24 mouse cellular contexts compared by ENCODE assay signal in the genomic region with DNA sequence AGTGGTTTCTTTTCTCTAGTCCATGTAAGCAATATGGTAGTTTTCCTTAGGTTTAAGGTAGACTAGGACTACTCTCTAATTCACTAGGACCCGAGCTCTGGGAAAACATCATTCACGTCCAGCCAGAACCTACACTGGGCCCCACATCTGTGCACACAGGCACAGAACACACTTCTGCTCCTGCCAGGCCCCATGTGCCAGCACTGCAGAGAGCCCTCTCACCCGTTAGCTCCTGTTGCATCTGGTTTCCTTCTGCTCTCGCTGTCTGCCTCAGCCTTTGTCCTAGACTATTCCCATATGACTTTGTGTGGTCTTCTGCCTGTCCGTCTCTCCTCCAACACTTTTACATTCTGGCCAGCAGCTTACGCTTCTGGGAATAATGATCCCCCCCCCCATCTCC. TPM values are rescaled to one million over a fixed set of nuclear protein-coding genes. Genes with fewer than 3 reads are reported as not detected.
A peak's percentile ranks its signal among the peaks of the same experiment; 100 is the strongest.
DNase-seq lines count a peak whose midpoint lies in the region; ATAC-seq and TF ChIP-seq lines count a peak whose summit lies in the region.
"Had no signal": no experiment of that assay in that cellular context is flagged by ENCODE, and none has a peak within 500 bp of the region (broad histone marks: within the 10 kb centered on the region; RNA-seq: fewer than 3 reads in every experiment).

No protein-coding gene starts in this region.

- no peaks in the 10 kb centered on the region for H3K36me3 ChIP-seq in limb, embryonic 12.5 days
- no peaks in the 10 kb centered on the region for H3K36me3 ChIP-seq in limb, embryonic 10.5 days
- no peaks in the 10 kb centered on the region for H3K36me3 ChIP-seq in embryonic facial prominence, embryonic 13.5 days
- H3K36me3 ChIP-seq in limb, embryonic 14.5 days (ENCODE audit: control insufficient read depth, insufficient read depth, low read length): no peaks in the 10 kb centered on the region
- no peaks in the 10 kb centered on the region for H3K36me3 ChIP-seq in liver, embryonic 11.5 days (ENCODE audit: control insufficient read depth, insufficient read depth, low read length)
- no peaks in the 10 kb centered on the region for H3K36me3 ChIP-seq in hindbrain, embryonic 11.5 days (ENCODE audit: control insufficient read depth, insufficient read depth, low read length)
- H3K36me3 ChIP-seq: forebrain, embryonic 10.5 days; heart, embryonic 10.5 days; heart, embryonic 13.5 days; hindbrain, embryonic 12.5 days; hindbrain, embryonic 15.5 days had no signal

- no peak for TF ChIP-seq POLR2A in limb, embryonic 14.5 days (IDR thresholded peaks at IDR 0.05; ENCODE audit: borderline replicate concordance, extremely low read depth, insufficient read depth, insufficient read length)

- no peaks in the 10 kb centered on the region; the same call in 1 of the 2 replicates for H3K4me1 ChIP-seq in limb, embryonic 12.5 days (replicated peaks)
- no peaks in the 10 kb centered on the region for H3K4me1 ChIP-seq in limb, embryonic 10.5 days
- peaks cover 11% of the 10 kb centered on the region for H3K4me1 ChIP-seq in embryonic facial prominence, embryonic 13.5 days
- peaks cover 7% of the 10 kb centered on the region for H3K4me1 ChIP-seq in limb, embryonic 14.5 days (ENCODE audit: control insufficient read depth, insufficient read depth, low read length)
- peaks cover 4% of the 10 kb centered on the region; the same call in 1 of the 2 replicates for H3K4me1 ChIP-seq in liver, embryonic 11.5 days (replicated peaks; ENCODE audit: control insufficient read depth, insufficient read depth, low read length)
- no peaks in the 10 kb centered on the region for H3K4me1 ChIP-seq in hindbrain, embryonic 11.5 days (replicated peaks; ENCODE audit: control insufficient read depth, insufficient read depth, low read length)
- H3K4me1 ChIP-seq: forebrain, embryonic 10.5 days; hindbrain, embryonic 12.5 days; hindbrain, embryonic 15.5 days had no signal

- no peak overlapping the region for H3K4me2 ChIP-seq in limb, embryonic 12.5 days
- no peak overlapping the region for H3K4me2 ChIP-seq in embryonic facial prominence, embryonic 13.5 days
- H3K4me2 ChIP-seq in limb, embryonic 14.5 days (replicated peaks; ENCODE audit: low read depth, low read length, severe bottlenecking): no peak overlapping the region
- H3K4me2 ChIP-seq in liver, embryonic 11.5 days: no peak overlapping the region
- no peak overlapping the region for H3K4me2 ChIP-seq in hindbrain, embryonic 11.5 days (replicated peaks; ENCODE audit: low read depth, low read length)
- H3K4me2 ChIP-seq: heart, embryonic 13.5 days; hindbrain, embryonic 12.5 days; hindbrain, embryonic 15.5 days had no signal

- no peaks in the 10 kb centered on the region for H3K27me3 ChIP-seq in limb, embryonic 12.5 days
- H3K27me3 ChIP-seq in limb, embryonic 10.5 days (ENCODE audit: low read depth, poor library complexity, severe bottlenecking): no peaks in the 10 kb centered on the region
- H3K27me3 ChIP-seq in embryonic facial prominence, embryonic 13.5 days: no peaks in the 10 kb centered on the region
- no peaks in the 10 kb centered on the region for H3K27me3 ChIP-seq in limb, embryonic 14.5 days (ENCODE audit: control insufficient read depth, insufficient read depth, low read length)
- no peaks in the 10 kb centered on the region for H3K27me3 ChIP-seq in liver, embryonic 11.5 days (replicated peaks; ENCODE audit: control insufficient read depth, insufficient read depth, low read length)
- H3K27me3 ChIP-seq in hindbrain, embryonic 11.5 days (ENCODE audit: control insufficient read depth, insufficient read depth, low read length): no peaks in the 10 kb centered on the region
- H3K27me3 ChIP-seq: heart, embryonic 13.5 days; hindbrain, embryonic 12.5 days; hindbrain, embryonic 15.5 days had no signal

- DNase-seq in limb, embryonic 10.5 days (ENCODE audit: low spot score): no peak
- peak; percentile 6 for DNase-seq in limb, embryonic 14.5 days (ENCODE audit: low spot score)
- DNase-seq in liver, embryonic 11.5 days (ENCODE audit: low spot score): no peak
- no peak for DNase-seq in hindbrain, embryonic 11.5 days (ENCODE audit: low spot score)
- DNase-seq: adrenal gland, postnatal 10 days; adrenal gland, postnatal 36 days; cerebellum, adult 18-20 months; cerebellum, adult 9-10 months; cerebellum, postnatal 14 days; gastrocnemius, postnatal 25 days; heart, adult 18-20 months; heart, postnatal 14 days; heart, postnatal 4 days had no signal

- peak overlapping the region; percentile 64; the same call in 1 of the 2 replicates for H3K27ac ChIP-seq in limb, embryonic 12.5 days
- no peak overlapping the region; the same call in 1 of the 2 replicates for H3K27ac ChIP-seq in limb, embryonic 10.5 days
- H3K27ac ChIP-seq in embryonic facial prominence, embryonic 13.5 days: 0 out of 2 replicates have a peak overlapping the region, but pooled peaks have one; percentile 13
- H3K27ac ChIP-seq in limb, embryonic 14.5 days (replicated peaks; ENCODE audit: low read depth, low read length): no peak overlapping the region; the same call in 1 of the 2 replicates
- no peak overlapping the region for H3K27ac ChIP-seq in liver, embryonic 11.5 days (ENCODE audit: low read depth, low read length)
- no peak overlapping the region for H3K27ac ChIP-seq in hindbrain, embryonic 11.5 days (ENCODE audit: low read depth, low read length)
- H3K27ac ChIP-seq: forebrain, embryonic 10.5 days; heart, embryonic 10.5 days; heart, embryonic 13.5 days; hindbrain, embryonic 12.5 days; hindbrain, embryonic 15.5 days had no signal

- no peak for ATAC-seq in limb, embryonic 12.5 days (ENCODE audit: insufficient number of reproducible peaks, insufficient read depth, low FRiP score, low TSS enrichment, low read depth)
- no peak for ATAC-seq in embryonic facial prominence, embryonic 13.5 days (ENCODE audit: insufficient number of reproducible peaks, insufficient read depth, low FRiP score, low TSS enrichment, low read depth)
- ATAC-seq in limb, embryonic 14.5 days (ENCODE audit: low FRiP score, low read depth): no peak
- no peak for ATAC-seq in liver, embryonic 11.5 days (replicated peaks; ENCODE audit: low FRiP score)
- ATAC-seq in hindbrain, embryonic 11.5 days (ENCODE audit: low FRiP score): no peak
- ATAC-seq: activated CD4-positive, CD25-positive, alpha-beta regulatory T cell, adult 4 months; CD4-positive, CD25-positive, alpha-beta regulatory T cell, adult 4 months; forebrain, embryonic 14.5 days; intestine, postnatal 0 days had no signal

- no peak overlapping the region for H3K4me3 ChIP-seq in limb, embryonic 12.5 days (replicated peaks)
- no peak overlapping the region for H3K4me3 ChIP-seq in limb, embryonic 10.5 days
- no peak overlapping the region for H3K4me3 ChIP-seq in embryonic facial prominence, embryonic 13.5 days
- no peak overlapping the region for H3K4me3 ChIP-seq in limb, embryonic 14.5 days (replicated peaks; ENCODE audit: low read length)
- no peak overlapping the region for H3K4me3 ChIP-seq in liver, embryonic 11.5 days (ENCODE audit: low read depth, low read length)
- H3K4me3 ChIP-seq in hindbrain, embryonic 11.5 days (ENCODE audit: low read depth, low read length): no peak overlapping the region
- H3K4me3 ChIP-seq: forebrain, embryonic 10.5 days; heart, embryonic 10.5 days; heart, embryonic 13.5 days; hindbrain, embryonic 12.5 days; hindbrain, embryonic 15.5 days had no signal

- no peaks in the 10 kb centered on the region for H3K9me3 ChIP-seq in limb, embryonic 12.5 days
- no peaks in the 10 kb centered on the region for H3K9me3 ChIP-seq in limb, embryonic 10.5 days (replicated peaks)
- no peaks in the 10 kb centered on the region; the same call in 1 of the 2 replicates for H3K9me3 ChIP-seq in embryonic facial prominence, embryonic 13.5 days
- H3K9me3 ChIP-seq in limb, embryonic 14.5 days (ENCODE audit: control insufficient read depth, low read length): no peaks in the 10 kb centered on the region
- H3K9me3 ChIP-seq in liver, embryonic 11.5 days (ENCODE audit: control insufficient read depth, low read length): no peaks in the 10 kb centered on the region
- H3K9me3 ChIP-seq in hindbrain, embryonic 11.5 days (ENCODE audit: control insufficient read depth, low read length): no peaks in the 10 kb centered on the region
- H3K9me3 ChIP-seq: forebrain, embryonic 10.5 days; heart, embryonic 10.5 days; heart, embryonic 13.5 days; hindbrain, embryonic 12.5 days; hindbrain, embryonic 15.5 days had no signal

- H3K9ac ChIP-seq in limb, embryonic 12.5 days (replicated peaks): no peak overlapping the region
- no peak overlapping the region for H3K9ac ChIP-seq in embryonic facial prominence, embryonic 13.5 days
- no peak overlapping the region for H3K9ac ChIP-seq in limb, embryonic 14.5 days (ENCODE audit: low read depth, low read length, severe bottlenecking)
- no peak overlapping the region for H3K9ac ChIP-seq in liver, embryonic 11.5 days (ENCODE audit: low read depth, low read length)
- H3K9ac ChIP-seq in hindbrain, embryonic 11.5 days (ENCODE audit: low read depth, low read length): no peak overlapping the region
- H3K9ac ChIP-seq: heart, embryonic 13.5 days; hindbrain, embryonic 12.5 days; hindbrain, embryonic 15.5 days had no signal

- 65% methylated on average over 6 of the region's 6 CpGs for WGBS in limb, embryonic 12.5 days
- 76% methylated on average over 6 of the region's 6 CpGs for WGBS in limb, embryonic 10.5 days
- 50% methylated on average over 6 of the region's 6 CpGs for WGBS in embryonic facial prominence, embryonic 13.5 days
- 50% methylated on average over 6 of the region's 6 CpGs for WGBS in limb, embryonic 14.5 days
- 78% methylated on average over 6 of the region's 6 CpGs for WGBS in liver, embryonic 11.5 days
- WGBS in hindbrain, embryonic 11.5 days: 85% methylated on average over 6 of the region's 6 CpGs

RNA-seq across cellular contexts. Expression of gene 4933430I17Rik, which starts 8.6 kb away (rescaled TPM):
- polyA plus RNA-seq in limb, embryonic 12.5 days (2016; fragmentation: Nextera tagmentation; extraction: Ambion mirVana): 0.73 and 0.93 TPM in 2 replicates
- polyA plus RNA-seq in limb, embryonic 10.5 days (2016; fragmentation: Nextera tagmentation; extraction: Ambion mirVana): 0.86 and 1.7 TPM in 2 replicates
- 0.39 and 0.49 TPM in 2 replicates for polyA plus RNA-seq in embryonic facial prominence, embryonic 13.5 days (2015; fragmentation: Nextera tagmentation; extraction: Ambion mirVana)
- 0.35 and 0.51 TPM in 2 replicates for polyA plus RNA-seq in limb, embryonic 14.5 days (2012; rRNA removed)
- 0.14 and 0.54 TPM in 2 replicates for polyA plus RNA-seq in limb, embryonic 14.5 days (2014; fragmentation: Nextera tagmentation; extraction: Ambion mirVana)
- polyA plus RNA-seq in liver, embryonic 11.5 days (2014; fragmentation: Nextera tagmentation; extraction: Ambion mirVana): 0.36 and 0.49 TPM in 2 replicates
- polyA plus RNA-seq in hindbrain, embryonic 11.5 days (2014; fragmentation: Nextera tagmentation; extraction: Ambion mirVana): 0.91 and 1.8 TPM in 2 replicates
- polyA plus RNA-seq: CD4-positive, CD25-positive, alpha-beta regulatory T cell, adult 4 months had no signal

RNA-seq across cellular contexts. Expression of gene Pole3, which starts 8.9 kb away (rescaled TPM):
- 95.3 and 96.9 TPM in 2 replicates for polyA plus RNA-seq in limb, embryonic 12.5 days (2016; fragmentation: Nextera tagmentation; extraction: Ambion mirVana)
- 113 and 116 TPM in 2 replicates for polyA plus RNA-seq in limb, embryonic 10.5 days (2016; fragmentation: Nextera tagmentation; extraction: Ambion mirVana)
- polyA plus RNA-seq in embryonic facial prominence, embryonic 13.5 days (2015; fragmentation: Nextera tagmentation; extraction: Ambion mirVana): 94.5 and 99.0 TPM in 2 replicates
- 39.8 and 51.4 TPM in 2 replicates for polyA plus RNA-seq in limb, embryonic 14.5 days (2012; rRNA removed)
- polyA plus RNA-seq in limb, embryonic 14.5 days (2014; fragmentation: Nextera tagmentation; extraction: Ambion mirVana): 77.9 and 80.2 TPM in 2 replicates
- 102 and 106 TPM in 2 replicates for polyA plus RNA-seq in liver, embryonic 11.5 days (2014; fragmentation: Nextera tagmentation; extraction: Ambion mirVana)
- polyA plus RNA-seq in hindbrain, embryonic 11.5 days (2014; fragmentation: Nextera tagmentation; extraction: Ambion mirVana): 116 and 117 TPM in 2 replicates

RNA-seq across cellular contexts. Expression of gene Alad, which starts 14.0 kb away (rescaled TPM):
- 75.9 and 80.4 TPM in 2 replicates for polyA plus RNA-seq in limb, embryonic 12.5 days (2016; fragmentation: Nextera tagmentation; extraction: Ambion mirVana)
- polyA plus RNA-seq in limb, embryonic 10.5 days (2016; fragmentation: Nextera tagmentation; extraction: Ambion mirVana): 108 and 124 TPM in 2 replicates
- 67.5 and 69.8 TPM in 2 replicates for polyA plus RNA-seq in embryonic facial prominence, embryonic 13.5 days (2015; fragmentation: Nextera tagmentation; extraction: Ambion mirVana)
- 57.3 and 66.7 TPM in 2 replicates for polyA plus RNA-seq in limb, embryonic 14.5 days (2012; rRNA removed)
- polyA plus RNA-seq in limb, embryonic 14.5 days (2014; fragmentation: Nextera tagmentation; extraction: Ambion mirVana): 90.2 and 97.8 TPM in 2 replicates
- 468 and 489 TPM in 2 replicates for polyA plus RNA-seq in liver, embryonic 11.5 days (2014; fragmentation: Nextera tagmentation; extraction: Ambion mirVana)
- polyA plus RNA-seq in hindbrain, embryonic 11.5 days (2014; fragmentation: Nextera tagmentation; extraction: Ambion mirVana): 77.5 and 80.1 TPM in 2 replicates

RNA-seq across cellular contexts. Expression of gene Rgs3, which starts 25.9 kb away (rescaled TPM):
- polyA plus RNA-seq in limb, embryonic 12.5 days (2016; fragmentation: Nextera tagmentation; extraction: Ambion mirVana): 38.7 and 43.3 TPM in 2 replicates
- polyA plus RNA-seq in limb, embryonic 10.5 days (2016; fragmentation: Nextera tagmentation; extraction: Ambion mirVana): 24.9 and 38.2 TPM in 2 replicates
- 50.8 and 53.2 TPM in 2 replicates for polyA plus RNA-seq in embryonic facial prominence, embryonic 13.5 days (2015; fragmentation: Nextera tagmentation; extraction: Ambion mirVana)
- 67.6 and 68.2 TPM in 2 replicates for polyA plus RNA-seq in limb, embryonic 14.5 days (2012; rRNA removed)
- polyA plus RNA-seq in limb, embryonic 14.5 days (2014; fragmentation: Nextera tagmentation; extraction: Ambion mirVana): 37.6 and 40.2 TPM in 2 replicates
- 9.7 and 12.3 TPM in 2 replicates for polyA plus RNA-seq in liver, embryonic 11.5 days (2014; fragmentation: Nextera tagmentation; extraction: Ambion mirVana)
- 31.3 and 33.2 TPM in 2 replicates for polyA plus RNA-seq in hindbrain, embryonic 11.5 days (2014; fragmentation: Nextera tagmentation; extraction: Ambion mirVana)

RNA-seq across cellular contexts. Expression of gene Hdhd3, which starts 30.5 kb away (rescaled TPM):
- polyA plus RNA-seq in limb, embryonic 12.5 days (2016; fragmentation: Nextera tagmentation; extraction: Ambion mirVana): 13.2 and 13.4 TPM in 2 replicates
- 11.7 and 13.5 TPM in 2 replicates for polyA plus RNA-seq in limb, embryonic 10.5 days (2016; fragmentation: Nextera tagmentation; extraction: Ambion mirVana)
- 11.2 and 11.7 TPM in 2 replicates for polyA plus RNA-seq in embryonic facial prominence, embryonic 13.5 days (2015; fragmentation: Nextera tagmentation; extraction: Ambion mirVana)
- polyA plus RNA-seq in limb, embryonic 14.5 days (2012; rRNA removed): 7.6 and 9.0 TPM in 2 replicates
- 12.6 and 15.0 TPM in 2 replicates for polyA plus RNA-seq in limb, embryonic 14.5 days (2014; fragmentation: Nextera tagmentation; extraction: Ambion mirVana)
- polyA plus RNA-seq in liver, embryonic 11.5 days (2014; fragmentation: Nextera tagmentation; extraction: Ambion mirVana): 10.1 and 10.9 TPM in 2 replicates
- polyA plus RNA-seq in hindbrain, embryonic 11.5 days (2014; fragmentation: Nextera tagmentation; extraction: Ambion mirVana): 13.7 and 16.7 TPM in 2 replicates

Comparison
In these comparisons a context has a peak if more than half of its experiments do, and no peak if none do; other contexts are left out.
1. H3K27ac ChIP-seq: peak in limb, embryonic 12.5 days (single experiment) and embryonic facial prominence, embryonic 13.5 days (single experiment); none in limb, embryonic 10.5 days (single experiment), limb, embryonic 14.5 days (single experiment), liver, embryonic 11.5 days (single experiment) and hindbrain, embryonic 11.5 days (single experiment).